In the genomic region with DNA sequence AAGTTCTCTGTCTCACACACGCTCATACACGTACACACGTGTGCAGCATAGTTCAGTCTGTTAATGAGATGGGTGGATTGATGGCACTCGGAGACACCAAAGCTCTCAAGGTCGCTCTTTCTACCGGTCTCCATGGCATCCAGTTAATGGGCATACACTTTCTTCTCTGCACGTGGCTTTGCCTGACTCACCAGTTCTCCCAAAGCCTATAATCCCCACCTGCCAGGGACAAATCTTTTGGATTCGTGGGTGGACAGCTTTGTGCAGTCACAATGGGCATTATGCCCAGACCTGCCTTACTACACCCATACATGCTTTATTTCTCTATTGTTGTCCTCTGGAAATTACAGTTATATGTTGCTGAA, we compare ENCODE assay signal across 7 mouse cellular contexts. TPM values are rescaled to one million over a fixed set of nuclear protein-coding genes. Genes with fewer than 3 reads are reported as not detected.
DNase-seq lines count a peak whose midpoint lies in the region; ATAC-seq lines count a peak whose summit lies in the region.

No protein-coding gene starts in this region.

- peak overlapping the region; percentile 97 for H3K4me2 ChIP-seq in intestine, embryonic 14.5 days (ENCODE audit: low read length)
- H3K4me2 ChIP-seq in midbrain, embryonic 14.5 days (ENCODE audit: low read length): peak overlapping the region; percentile 96

- ATAC-seq in intestine, embryonic 14.5 days (replicated peaks; ENCODE audit: low FRiP score, low TSS enrichment, low read depth): no peak; the same call in 1 of the 2 replicates
- ATAC-seq in midbrain, embryonic 14.5 days (ENCODE audit: low FRiP score, low TSS enrichment): peak; percentile 21; the same call in 1 of the 2 replicates
- ATAC-seq in megakaryocyte-erythroid progenitor cell, adult 5-6 weeks (replicated peaks; ENCODE audit: low FRiP score, low TSS enrichment, poor library complexity, severe bottlenecking): no peak

- DNase-seq in layer of hippocampus, adult 11-12 months (ENCODE audit: low spot score): peak; percentile 70
- no peak for DNase-seq in layer of hippocampus, postnatal 25 days (ENCODE audit: extremely low spot score in 1 of 2, low spot score in 1 of 2)
- DNase-seq in Muller cell, postnatal 12 days (ENCODE audit: inconsistent ontology term): peak; percentile 59
- no peak for DNase-seq in embryonic facial prominence, embryonic 10.5 days (ENCODE audit: low spot score)
- no peak for DNase-seq in intestine, embryonic 14.5 days (ENCODE audit: low spot score)
- DNase-seq in midbrain, embryonic 14.5 days: no peak

- peak overlapping the region; percentile 94 for H3K4me3 ChIP-seq in embryonic facial prominence, embryonic 10.5 days
- H3K4me3 ChIP-seq in intestine, embryonic 14.5 days (ENCODE audit: low read depth, low read length): peak overlapping the region; percentile 93
- H3K4me3 ChIP-seq in midbrain, embryonic 14.5 days (replicated peaks; ENCODE audit: low read depth, low read length): peak overlapping the region; percentile 93

- H3K36me3 ChIP-seq in embryonic facial prominence, embryonic 10.5 days (replicated peaks): peaks cover 37% of the 10 kb centered on the region
- peaks cover 28% of the 10 kb centered on the region for H3K36me3 ChIP-seq in intestine, embryonic 14.5 days (ENCODE audit: control insufficient read depth, insufficient read depth, low read length)
- H3K36me3 ChIP-seq in midbrain, embryonic 14.5 days (ENCODE audit: control insufficient read depth, insufficient read depth, low read length): peaks cover 41% of the 10 kb centered on the region

- no peaks in the 10 kb centered on the region for H3K27me3 ChIP-seq in embryonic facial prominence, embryonic 10.5 days (replicated peaks; ENCODE audit: low read depth, poor library complexity, severe bottlenecking)
- no peaks in the 10 kb centered on the region for H3K27me3 ChIP-seq in intestine, embryonic 14.5 days (replicated peaks; ENCODE audit: control insufficient read depth, insufficient read depth, low read length)
- H3K27me3 ChIP-seq in midbrain, embryonic 14.5 days (ENCODE audit: control insufficient read depth, insufficient read depth, low read length): no peaks in the 10 kb centered on the region

- H3K9me3 ChIP-seq in embryonic facial prominence, embryonic 10.5 days: no peaks in the 10 kb centered on the region
- no peaks in the 10 kb centered on the region for H3K9me3 ChIP-seq in intestine, embryonic 14.5 days (ENCODE audit: control insufficient read depth, low read length)
- no peaks in the 10 kb centered on the region for H3K9me3 ChIP-seq in midbrain, embryonic 14.5 days (ENCODE audit: control insufficient read depth, low read length)

- peak overlapping the region; percentile 50 for H3K9ac ChIP-seq in intestine, embryonic 14.5 days (ENCODE audit: low read length)
- H3K9ac ChIP-seq in midbrain, embryonic 14.5 days (replicated peaks; ENCODE audit: low read length): peak overlapping the region; percentile 34; the same call in 1 of the 2 replicates

- peaks cover 25% of the 10 kb centered on the region for H3K4me1 ChIP-seq in embryonic facial prominence, embryonic 10.5 days
- H3K4me1 ChIP-seq in intestine, embryonic 14.5 days (replicated peaks; ENCODE audit: control insufficient read depth, insufficient read depth, low read length): peaks cover 23% of the 10 kb centered on the region
- H3K4me1 ChIP-seq in midbrain, embryonic 14.5 days (ENCODE audit: control insufficient read depth, insufficient read depth, low read length): peaks cover 17% of the 10 kb centered on the region

- WGBS in embryonic facial prominence, embryonic 10.5 days: 19% methylated on average over 8 of the region's 8 CpGs
- WGBS in intestine, embryonic 14.5 days: 6% methylated on average over 8 of the region's 8 CpGs
- 5% methylated on average over 8 of the region's 8 CpGs for WGBS in midbrain, embryonic 14.5 days

- H3K27ac ChIP-seq in embryonic facial prominence, embryonic 10.5 days (replicated peaks): peak overlapping the region; percentile 87
- peak overlapping the region; percentile 33; the same call in 1 of the 2 replicates for H3K27ac ChIP-seq in intestine, embryonic 14.5 days (ENCODE audit: low read depth)
- no peak overlapping the region for H3K27ac ChIP-seq in midbrain, embryonic 14.5 days (replicated peaks; ENCODE audit: low read depth, low read length)

RNA-seq across cellular contexts. Expression of gene Mtfr1l, which starts 0.6 kb away (rescaled TPM):
- total RNA-seq in layer of hippocampus, postnatal 25 days (2021): 10 to 100 TPM; 69.5 to 72.0 TPM
- polyA plus RNA-seq in embryonic facial prominence, embryonic 10.5 days (2016; fragmentation: Nextera tagmentation; extraction: Ambion mirVana): 107 and 114 TPM in 2 replicates
- 109 and 117 TPM in 2 replicates for polyA plus RNA-seq in intestine, embryonic 14.5 days (2014; fragmentation: Nextera tagmentation; extraction: Ambion mirVana)
- 181 and 185 TPM in 2 replicates for polyA plus RNA-seq in midbrain, embryonic 14.5 days (2014; fragmentation: Nextera tagmentation; extraction: Ambion mirVana)
- total RNA-seq in megakaryocyte-erythroid progenitor cell, adult 5-6 weeks (2014; fragmentation: Nextera tagmentation): 76.1 and 80.1 TPM in 2 replicates
- total RNA-seq in megakaryocyte-erythroid progenitor cell, adult 5-6 weeks (2017): 41.5 and 67.4 TPM in 2 replicates

RNA-seq across cellular contexts. Expression of gene Selenon, which starts 16.2 kb away (rescaled TPM):
- 10 to 100 TPM; 15.5 to 16.5 TPM for total RNA-seq in layer of hippocampus, postnatal 25 days (2021)
- polyA plus RNA-seq in embryonic facial prominence, embryonic 10.5 days (2016; fragmentation: Nextera tagmentation; extraction: Ambion mirVana): 9.5 and 9.7 TPM in 2 replicates
- polyA plus RNA-seq in intestine, embryonic 14.5 days (2014; fragmentation: Nextera tagmentation; extraction: Ambion mirVana): 14.7 and 15.6 TPM in 2 replicates
- polyA plus RNA-seq in midbrain, embryonic 14.5 days (2014; fragmentation: Nextera tagmentation; extraction: Ambion mirVana): 14.2 and 15.9 TPM in 2 replicates
- total RNA-seq in megakaryocyte-erythroid progenitor cell, adult 5-6 weeks (2014; fragmentation: Nextera tagmentation): 17.7 and 18.4 TPM in 2 replicates
- total RNA-seq in megakaryocyte-erythroid progenitor cell, adult 5-6 weeks (2017): 1.6 and 3.6 TPM in 2 replicates

RNA-seq across cellular contexts. Expression of gene Aunip, which starts 25.0 kb away (rescaled TPM):
- under 1 TPM in 1 of 2 experiments, not detected in 1; 0.57 TPM for total RNA-seq in layer of hippocampus, postnatal 25 days (2021)
- polyA plus RNA-seq in embryonic facial prominence, embryonic 10.5 days (2016; fragmentation: Nextera tagmentation; extraction: Ambion mirVana): 28.2 and 28.6 TPM in 2 replicates
- polyA plus RNA-seq in intestine, embryonic 14.5 days (2014; fragmentation: Nextera tagmentation; extraction: Ambion mirVana): 7.8 and 8.2 TPM in 2 replicates
- 0.78 and 1.6 TPM in 2 replicates for polyA plus RNA-seq in midbrain, embryonic 14.5 days (2014; fragmentation: Nextera tagmentation; extraction: Ambion mirVana)
- 18.4 and 23.7 TPM in 2 replicates for total RNA-seq in megakaryocyte-erythroid progenitor cell, adult 5-6 weeks (2014; fragmentation: Nextera tagmentation)
- 34.6 and 45.8 TPM in 2 replicates for total RNA-seq in megakaryocyte-erythroid progenitor cell, adult 5-6 weeks (2017)

RNA-seq across cellular contexts. Expression of gene Paqr7, which starts 39.3 kb away (rescaled TPM):
- 10 to 100 TPM; 53.2 to 66.7 TPM for total RNA-seq in layer of hippocampus, postnatal 25 days (2021)
- 1.2 and 2.1 TPM in 2 replicates for polyA plus RNA-seq in embryonic facial prominence, embryonic 10.5 days (2016; fragmentation: Nextera tagmentation; extraction: Ambion mirVana)
- 1.3 and 2.1 TPM in 2 replicates for polyA plus RNA-seq in intestine, embryonic 14.5 days (2014; fragmentation: Nextera tagmentation; extraction: Ambion mirVana)
- 6.6 and 14.3 TPM in 2 replicates for polyA plus RNA-seq in midbrain, embryonic 14.5 days (2014; fragmentation: Nextera tagmentation; extraction: Ambion mirVana)
- total RNA-seq in megakaryocyte-erythroid progenitor cell, adult 5-6 weeks (2014; fragmentation: Nextera tagmentation): 0.66 and 1.3 TPM in 2 replicates
- total RNA-seq in megakaryocyte-erythroid progenitor cell, adult 5-6 weeks (2017): 0.47 and 0.80 TPM in 2 replicates

Comparison
In these comparisons a context has a peak if more than half of its experiments do, and no peak if none do; other contexts are left out.
1. DNase-seq: peak in layer of hippocampus, adult 11-12 months (single experiment) and Muller cell, postnatal 12 days (single experiment); none in layer of hippocampus, postnatal 25 days (0 of 2), embryonic facial prominence, embryonic 10.5 days (single experiment), intestine, embryonic 14.5 days (single experiment) and midbrain, embryonic 14.5 days (single experiment).
2. Peak in every context shown above with its lines, with median percentiles within 50 percentile points of each other: H3K4me3 ChIP-seq.